Comparison of ENCODE assay signal across 22 mouse cellular contexts in genomic region chr1:119634746-119635145, GRCm38 (mm10).
"Had no signal": no experiment of that assay in that cellular context is flagged by ENCODE, and none has a peak within 500 bp of the region (broad histone marks: within the 10 kb centered on the region; RNA-seq: fewer than 3 reads in every experiment).

No protein-coding gene starts in this region.

- H3K27me3 ChIP-seq: limb, embryonic 13.5 days; liver, embryonic 12.5 days; liver, embryonic 15.5 days; lung, embryonic 15.5 days; megakaryocyte, embryonic 14.5 days; midbrain, embryonic 12.5 days had no signal

- H3K9me3 ChIP-seq: limb, embryonic 10.5 days; limb, embryonic 13.5 days; liver, embryonic 12.5 days; liver, embryonic 15.5 days; lung, embryonic 15.5 days; megakaryocyte, embryonic 14.5 days; midbrain, embryonic 12.5 days had no signal

- H3K4me2 ChIP-seq: limb, embryonic 13.5 days; liver, embryonic 12.5 days; liver, embryonic 15.5 days; lung, embryonic 15.5 days; midbrain, embryonic 12.5 days had no signal

- H3K4me3 ChIP-seq: layer of hippocampus, adult 2 months; limb, embryonic 10.5 days; limb, embryonic 13.5 days; liver, embryonic 12.5 days; liver, embryonic 15.5 days; lung, embryonic 15.5 days; megakaryocyte, embryonic 14.5 days; midbrain, embryonic 12.5 days had no signal

- H3K4me1 ChIP-seq: limb, embryonic 10.5 days; limb, embryonic 13.5 days; megakaryocyte, embryonic 14.5 days had no signal

- ATAC-seq: liver, embryonic 12.5 days; midbrain, embryonic 16.5 days had no signal

- H3K27ac ChIP-seq: layer of hippocampus, adult 2 months; limb, embryonic 10.5 days; limb, embryonic 13.5 days; liver, embryonic 12.5 days; liver, embryonic 15.5 days; lung, embryonic 15.5 days; midbrain, embryonic 12.5 days; stomach, postnatal 0 days had no signal

- H3K9ac ChIP-seq: limb, embryonic 13.5 days; liver, embryonic 12.5 days; liver, embryonic 15.5 days; lung, embryonic 15.5 days; midbrain, embryonic 12.5 days had no signal

- DNase-seq: kidney, adult 8-10 months; kidney, postnatal 14 days; layer of hippocampus, adult 9-11 months; liver; lung, adult 18-20 months; lung, postnatal 10 days; lung, postnatal 36 days; right cerebral cortex, adult 18-20 months; right cerebral cortex, postnatal 14 days; right cerebral cortex, postnatal 4 days; thymus, adult 2 months; thymus, postnatal 25 days had no signal
